Mouse (Mus musculus): ENCODE data around the gene Sumo2. TPM values are rescaled to one million over a fixed set of nuclear protein-coding genes. Genes with fewer than 3 reads are reported as not detected.

The Sumo2 gene
- polyA plus RNA-seq, 1 experiment from 2014 or later: 539 TPM

DNA sequence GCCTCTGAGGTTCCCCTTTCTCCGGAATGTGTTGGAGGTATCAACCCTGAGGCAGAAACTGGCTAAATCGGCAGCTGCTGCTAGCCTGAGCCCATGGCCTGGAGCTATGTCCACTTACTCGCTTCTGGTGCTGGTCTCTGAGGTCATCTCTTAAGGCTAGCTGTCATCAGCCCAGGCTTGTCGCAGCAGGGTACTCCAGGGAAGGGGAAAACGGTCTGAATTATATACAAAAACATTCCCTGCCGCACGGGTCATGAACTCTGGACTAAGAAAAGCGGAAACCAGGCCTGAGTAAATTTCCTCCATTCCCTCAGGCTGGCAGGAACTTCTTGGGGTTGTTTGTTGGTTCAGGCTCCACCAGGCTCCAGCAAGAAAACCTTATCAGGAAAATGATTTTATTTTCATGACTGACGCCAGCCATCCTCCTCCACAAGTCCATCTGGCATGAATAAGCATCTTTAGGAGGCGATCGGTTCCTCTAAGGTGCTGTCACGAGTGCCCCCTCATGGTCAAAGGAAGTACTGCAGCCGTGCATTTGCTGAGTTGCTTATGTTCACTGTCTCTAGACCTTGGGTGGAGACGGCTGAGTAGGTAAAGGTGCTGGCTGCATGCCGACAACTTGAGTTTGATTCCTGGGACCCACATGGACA is 62.3 kb downstream of the Sumo2 start:
- DNase-seq (ENCODE audit: low spot score) (peak; percentile 93), ATAC-seq (ENCODE audit: low FRiP score, low TSS enrichment) (peak; percentile 57)
- 17% methylated on average over 15 of the region's 15 CpGs for WGBS
- Histone ChIP-seq H3K4me1 (replicated peaks; ENCODE audit: control insufficient read depth, insufficient read depth) (peaks cover 4% of the 10 kb centered on the region; the same call in 1 of the 2 replicates), H3K27me3 (ENCODE audit: control insufficient read depth, insufficient read depth, low read length) (no peaks in the 10 kb centered on the region), H3K4me3 (ENCODE audit: low read depth, low read length) (no peak overlapping the region), H3K36me3 (ENCODE audit: control insufficient read depth, insufficient read depth, low read length) (no peaks in the 10 kb centered on the region), H3K27ac (replicated peaks) (peak overlapping the region; percentile 24), H3K9me3 (ENCODE audit: control insufficient read depth, low read length) (no peaks in the 10 kb centered on the region), H3K9ac (ENCODE audit: low read length) (no peak overlapping the region), H3K4me2 (replicated peaks; ENCODE audit: low read depth) (peak overlapping the region; percentile 8; the same call in 1 of the 2 replicates)
- TF ChIP-seq EP300 (optimal IDR thresholded peaks at IDR 0.05): no peak
- TF ChIP-seq CTCF (IDR thresholded peaks at IDR 0.05; ENCODE audit: low read depth): peak; percentile 98

Other genes with a start within 250 kb of the Sumo2 start
- 1.3 and 1.5 TPM in 2 replicates for gene Fads6, start 238.6 kb downstream of the Sumo2 start, polyA plus RNA-seq (2015; fragmentation: Nextera tagmentation; extraction: Ambion mirVana)
- gene Otop2, start 229.1 kb downstream of the Sumo2 start, polyA plus RNA-seq (2015; fragmentation: Nextera tagmentation; extraction: Ambion mirVana): 4.2 and 4.7 TPM in 2 replicates
- 0.34 and 0.36 TPM in 2 replicates for gene Ush1g, start 214.2 kb downstream of the Sumo2 start, polyA plus RNA-seq (2015; fragmentation: Nextera tagmentation; extraction: Ambion mirVana)
- gene Otop3, start 201.5 kb downstream of the Sumo2 start, polyA plus RNA-seq (2015; fragmentation: Nextera tagmentation; extraction: Ambion mirVana): 20.5 and 21.0 TPM in 2 replicates
- 37.5 and 42.7 TPM in 2 replicates for gene Hid1, start 168.5 kb downstream of the Sumo2 start, polyA plus RNA-seq (2015; fragmentation: Nextera tagmentation; extraction: Ambion mirVana)
- gene Cdr2l, start 154.4 kb downstream of the Sumo2 start, polyA plus RNA-seq (2015; fragmentation: Nextera tagmentation; extraction: Ambion mirVana): 3.9 and 4.1 TPM in 2 replicates
- 138 and 144 TPM in 2 replicates for gene Mrpl58, start 132.5 kb downstream of the Sumo2 start, polyA plus RNA-seq (2015; fragmentation: Nextera tagmentation; extraction: Ambion mirVana)
- gene Atp5h, start 116.3 kb downstream of the Sumo2 start, polyA plus RNA-seq (2015; fragmentation: Nextera tagmentation; extraction: Ambion mirVana): 883 and 916 TPM in 2 replicates
- gene Kctd2, start 116.1 kb downstream of the Sumo2 start, polyA plus RNA-seq (2015; fragmentation: Nextera tagmentation; extraction: Ambion mirVana): 11.6 and 13.0 TPM in 2 replicates
- 0.10 and 0.13 TPM in 2 replicates for gene Trim80, start 95.7 kb downstream of the Sumo2 start, polyA plus RNA-seq (2015; fragmentation: Nextera tagmentation; extraction: Ambion mirVana)
- 14.4 and 17.3 TPM in 2 replicates for gene Slc16a5, start 73.8 kb downstream of the Sumo2 start, polyA plus RNA-seq (2015; fragmentation: Nextera tagmentation; extraction: Ambion mirVana)
- 6.3 and 6.5 TPM in 2 replicates for gene Armc7, start 60.6 kb downstream of the Sumo2 start, polyA plus RNA-seq (2015; fragmentation: Nextera tagmentation; extraction: Ambion mirVana)
- 145 and 152 TPM in 2 replicates for gene Nt5c, start 44.4 kb downstream of the Sumo2 start, polyA plus RNA-seq (2015; fragmentation: Nextera tagmentation; extraction: Ambion mirVana)
- gene Jpt1, start 21.9 kb downstream of the Sumo2 start, polyA plus RNA-seq (2015; fragmentation: Nextera tagmentation; extraction: Ambion mirVana): 356 and 371 TPM in 2 replicates
- 44.6 and 47.2 TPM in 2 replicates for gene Nup85, start 28.2 kb upstream of the Sumo2 start, polyA plus RNA-seq (2015; fragmentation: Nextera tagmentation; extraction: Ambion mirVana)
- gene Mrps7, start 67.6 kb upstream of the Sumo2 start, polyA plus RNA-seq (2015; fragmentation: Nextera tagmentation; extraction: Ambion mirVana): 52.6 and 58.4 TPM in 2 replicates
- 5.2 TPM in 2 replicates for gene Gga3, start 67.8 kb upstream of the Sumo2 start, polyA plus RNA-seq (2015; fragmentation: Nextera tagmentation; extraction: Ambion mirVana)
- 48.9 and 52.3 TPM in 2 replicates for gene Mif4gd, start 76.7 kb upstream of the Sumo2 start, polyA plus RNA-seq (2015; fragmentation: Nextera tagmentation; extraction: Ambion mirVana)
- gene Slc25a19, start 92.0 kb upstream of the Sumo2 start, polyA plus RNA-seq (2015; fragmentation: Nextera tagmentation; extraction: Ambion mirVana): 12.5 and 14.0 TPM in 2 replicates
- gene Grb2, start 172.3 kb upstream of the Sumo2 start, polyA plus RNA-seq (2015; fragmentation: Nextera tagmentation; extraction: Ambion mirVana): 54.2 and 58.8 TPM in 2 replicates
- 8.2 and 10.0 TPM in 2 replicates for gene Tmem94, start 229.2 kb upstream of the Sumo2 start, polyA plus RNA-seq (2015; fragmentation: Nextera tagmentation; extraction: Ambion mirVana)